Mouse (Mus musculus): ENCODE results near the gene Cplx3. TPM values are rescaled to one million over a fixed set of nuclear protein-coding genes. Genes with fewer than 3 reads are reported as not detected.

Gene Cplx3
- polyA plus RNA-seq, 1 experiment from 2014 or later, result not detected

DNA sequence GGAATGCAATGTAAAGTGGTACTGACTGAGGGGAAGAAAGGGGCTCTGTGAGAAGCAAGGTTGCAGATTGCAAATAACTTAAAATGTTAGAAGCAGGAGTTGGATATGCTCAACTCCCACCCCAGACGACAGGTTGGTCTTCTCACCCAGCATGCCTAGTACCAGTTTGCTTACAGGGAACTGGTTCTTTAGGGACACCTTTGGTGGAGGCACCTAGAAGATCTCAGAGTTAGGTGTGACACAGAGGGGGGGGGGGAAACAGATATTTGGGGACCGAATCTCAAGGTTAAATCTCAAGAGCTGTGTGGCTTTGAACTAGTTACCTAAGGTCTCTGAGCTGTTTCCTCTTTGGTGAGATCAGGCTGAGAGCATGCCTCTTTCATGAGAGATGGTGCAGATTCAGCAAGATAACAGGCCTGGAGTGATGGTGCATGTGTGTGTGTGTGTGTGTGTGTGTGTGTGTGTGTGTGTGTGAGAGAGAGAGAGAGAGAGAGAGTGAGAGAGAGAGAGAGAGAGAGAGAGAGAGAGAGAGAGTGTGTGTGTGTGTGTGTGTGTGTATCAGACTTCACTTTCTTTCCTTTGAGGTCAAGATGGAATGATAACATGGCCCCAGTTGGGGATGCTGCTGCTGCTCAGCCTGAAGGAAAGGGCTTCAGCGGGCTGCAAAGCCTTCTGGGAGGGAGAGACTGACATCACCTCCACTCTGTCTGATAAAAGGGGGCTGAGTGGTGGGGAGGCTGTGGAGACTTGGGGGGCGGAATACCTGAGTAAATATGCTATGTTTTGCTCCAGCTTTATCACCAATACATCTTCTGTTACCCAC lies 41.4 kb upstream of the Cplx3 start:
- Histone ChIP-seq H3K27me3 (ENCODE audit: control insufficient read depth, insufficient read depth, low read depth, low read length) (no peaks in the 10 kb centered on the region), H3K9ac (ENCODE audit: low read length) (no peak overlapping the region), H3K4me1 (replicated peaks; ENCODE audit: control insufficient read depth, insufficient read depth, low read length) (peaks cover 26% of the 10 kb centered on the region), H3K36me3 (ENCODE audit: control insufficient read depth, insufficient read depth, low read length) (no peaks in the 10 kb centered on the region), H3K4me2 (ENCODE audit: low read depth, low read length) (no peak overlapping the region), H3K9me3 (ENCODE audit: control insufficient read depth, low read length) (no peaks in the 10 kb centered on the region), H3K27ac (ENCODE audit: low read length) (no peak overlapping the region), H3K4me3 (ENCODE audit: low read length) (no peak overlapping the region)
- 57% methylated on average over 4 of the region's 4 CpGs for WGBS
- no peak for ATAC-seq (ENCODE audit: low read depth)

GRCm38 (mm10) chr9:57646551-57647103 lies 40.5 kb upstream of the Cplx3 start:
- H3K4me3 ChIP-seq (ENCODE audit: low read length), result no peak overlapping the region
- H3K27me3 ChIP-seq (ENCODE audit: control insufficient read depth, insufficient read depth, low read depth, low read length), result no peaks in the 10 kb centered on the region
- no peaks in the 10 kb centered on the region for H3K9me3 ChIP-seq (ENCODE audit: control insufficient read depth, low read length)
- 73% methylated on average over 12 of the region's 12 CpGs for WGBS
- H3K27ac ChIP-seq (ENCODE audit: low read length), result no peak overlapping the region
- H3K4me1 ChIP-seq (replicated peaks; ENCODE audit: control insufficient read depth, insufficient read depth, low read length), result peaks cover 26% of the 10 kb centered on the region
- no peak for ATAC-seq (ENCODE audit: low read depth)
- no peak overlapping the region for H3K9ac ChIP-seq (ENCODE audit: low read length)
- peaks cover 2% of the 10 kb centered on the region for H3K36me3 ChIP-seq (ENCODE audit: control insufficient read depth, insufficient read depth, low read length)
- no peak overlapping the region for H3K4me2 ChIP-seq (ENCODE audit: low read depth, low read length)

GRCm38 (mm10) chr9:57644944-57645893 lies 39.1 kb upstream of the Cplx3 start:
- peak overlapping the region; percentile 100 for H3K9ac ChIP-seq (ENCODE audit: low read length)
- peak overlapping the region; percentile 89 for H3K4me2 ChIP-seq (ENCODE audit: low read depth, low read length)
- no peaks in the 10 kb centered on the region for H3K27me3 ChIP-seq (ENCODE audit: control insufficient read depth, insufficient read depth, low read depth, low read length)
- 0% methylated on average over 64 of the region's 85 CpGs for WGBS
- peak overlapping the region; percentile 97 for H3K27ac ChIP-seq (ENCODE audit: low read length)
- peaks cover 5% of the 10 kb centered on the region for H3K36me3 ChIP-seq (ENCODE audit: control insufficient read depth, insufficient read depth, low read length)
- H3K4me1 ChIP-seq (replicated peaks; ENCODE audit: control insufficient read depth, insufficient read depth, low read length), result peaks cover 37% of the 10 kb centered on the region
- H3K4me3 ChIP-seq (ENCODE audit: low read length), result peak overlapping the region; percentile 91
- ATAC-seq (ENCODE audit: low read depth), result peak; percentile 88
- no peaks in the 10 kb centered on the region for H3K9me3 ChIP-seq (ENCODE audit: control insufficient read depth, low read length)

DNA sequence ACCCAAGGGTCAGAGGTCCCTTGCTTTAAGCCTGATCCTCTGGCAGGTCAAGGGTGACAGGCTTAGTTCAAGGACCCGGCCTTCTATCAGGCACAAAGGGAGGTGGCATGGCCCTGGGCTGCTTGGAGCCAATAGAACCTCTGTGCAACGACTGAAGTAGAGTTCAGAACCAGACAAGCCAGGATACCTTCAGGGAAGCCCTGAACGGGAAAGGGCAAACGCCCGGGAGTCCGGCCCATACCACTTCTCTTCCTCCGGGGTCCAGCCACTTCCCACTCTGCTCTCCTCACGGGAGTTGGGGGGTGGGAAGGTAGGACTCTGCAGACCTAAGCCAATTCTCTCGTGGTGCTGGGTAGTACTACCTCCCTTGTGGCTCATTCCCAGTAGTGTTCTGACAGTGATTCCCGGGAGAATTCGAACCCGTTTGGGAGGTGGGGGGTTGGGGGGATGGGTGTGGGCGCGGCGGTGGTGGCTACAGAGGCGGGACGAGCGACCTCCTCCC lies 38.4 kb upstream of the Cplx3 start:
- H3K27me3 ChIP-seq (ENCODE audit: control insufficient read depth, insufficient read depth, low read depth, low read length), result no peaks in the 10 kb centered on the region
- 0% methylated on average over 18 of the region's 18 CpGs for WGBS
- ATAC-seq (ENCODE audit: low read depth), result peak; percentile 0; the same call in 1 of the 2 replicates
- peak overlapping the region; percentile 89 for H3K4me2 ChIP-seq (ENCODE audit: low read depth, low read length)
- peaks cover 5% of the 10 kb centered on the region for H3K36me3 ChIP-seq (ENCODE audit: control insufficient read depth, insufficient read depth, low read length)
- peak overlapping the region; percentile 97 for H3K27ac ChIP-seq (ENCODE audit: low read length)
- H3K4me3 ChIP-seq (ENCODE audit: low read length), result peak overlapping the region; percentile 91
- no peaks in the 10 kb centered on the region for H3K9me3 ChIP-seq (ENCODE audit: control insufficient read depth, low read length)
- peaks cover 44% of the 10 kb centered on the region for H3K4me1 ChIP-seq (replicated peaks; ENCODE audit: control insufficient read depth, insufficient read depth, low read length)
- peak overlapping the region; percentile 100 for H3K9ac ChIP-seq (ENCODE audit: low read length)

DNA sequence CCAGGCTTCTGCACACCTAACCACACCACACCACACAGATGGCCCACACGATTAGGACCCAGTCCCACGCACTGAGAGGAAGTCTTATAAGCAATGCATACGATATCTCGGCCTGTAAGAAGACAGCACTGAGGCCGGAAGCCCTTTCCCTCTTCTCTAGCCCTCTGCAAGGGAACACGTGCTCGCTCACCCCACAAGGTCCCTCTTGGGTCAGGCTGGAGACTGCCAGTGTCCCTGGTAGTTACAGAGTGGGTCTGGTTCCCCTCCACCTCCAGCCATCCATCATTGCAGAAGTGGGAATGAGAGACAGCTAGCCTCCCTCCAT lies 37.7 kb upstream of the Cplx3 start:
- Histone ChIP-seq H3K9me3 (ENCODE audit: control insufficient read depth, low read length) (no peaks in the 10 kb centered on the region), H3K4me1 (replicated peaks; ENCODE audit: control insufficient read depth, insufficient read depth, low read length) (peaks cover 51% of the 10 kb centered on the region), H3K27me3 (ENCODE audit: control insufficient read depth, insufficient read depth, low read depth, low read length) (no peaks in the 10 kb centered on the region), H3K4me3 (ENCODE audit: low read length) (peak overlapping the region; percentile 91), H3K9ac (ENCODE audit: low read length) (peak overlapping the region; percentile 100), H3K27ac (ENCODE audit: low read length) (no peak overlapping the region), H3K36me3 (ENCODE audit: control insufficient read depth, insufficient read depth, low read length) (peaks cover 5% of the 10 kb centered on the region), H3K4me2 (ENCODE audit: low read depth, low read length) (peak overlapping the region; percentile 89)
- 29% methylated on average over 7 of the region's 7 CpGs for WGBS
- no peak for ATAC-seq (ENCODE audit: low read depth)

- Histone ChIP-seq H3K36me3 (ENCODE audit: control insufficient read depth, insufficient read depth, low read length) (peaks cover 5% of the 10 kb centered on the region), H3K27me3 (ENCODE audit: control insufficient read depth, insufficient read depth, low read depth, low read length) (no peaks in the 10 kb centered on the region), H3K9ac (ENCODE audit: low read length) (peak overlapping the region; percentile 100), H3K4me2 (ENCODE audit: low read depth, low read length) (peak overlapping the region; percentile 89), H3K9me3 (ENCODE audit: control insufficient read depth, low read length) (no peaks in the 10 kb centered on the region), H3K4me1 (replicated peaks; ENCODE audit: control insufficient read depth, insufficient read depth, low read length) (peaks cover 56% of the 10 kb centered on the region), H3K27ac (ENCODE audit: low read length) (no peak overlapping the region), H3K4me3 (ENCODE audit: low read length) (peak overlapping the region; percentile 91)
- no peak for ATAC-seq (ENCODE audit: low read depth)
- 67% methylated on average over 9 of the region's 9 CpGs for WGBS
Measured at GRCm38 (mm10) chr9:57643169-57643855, 37.2 kb upstream of the Cplx3 start.

DNA sequence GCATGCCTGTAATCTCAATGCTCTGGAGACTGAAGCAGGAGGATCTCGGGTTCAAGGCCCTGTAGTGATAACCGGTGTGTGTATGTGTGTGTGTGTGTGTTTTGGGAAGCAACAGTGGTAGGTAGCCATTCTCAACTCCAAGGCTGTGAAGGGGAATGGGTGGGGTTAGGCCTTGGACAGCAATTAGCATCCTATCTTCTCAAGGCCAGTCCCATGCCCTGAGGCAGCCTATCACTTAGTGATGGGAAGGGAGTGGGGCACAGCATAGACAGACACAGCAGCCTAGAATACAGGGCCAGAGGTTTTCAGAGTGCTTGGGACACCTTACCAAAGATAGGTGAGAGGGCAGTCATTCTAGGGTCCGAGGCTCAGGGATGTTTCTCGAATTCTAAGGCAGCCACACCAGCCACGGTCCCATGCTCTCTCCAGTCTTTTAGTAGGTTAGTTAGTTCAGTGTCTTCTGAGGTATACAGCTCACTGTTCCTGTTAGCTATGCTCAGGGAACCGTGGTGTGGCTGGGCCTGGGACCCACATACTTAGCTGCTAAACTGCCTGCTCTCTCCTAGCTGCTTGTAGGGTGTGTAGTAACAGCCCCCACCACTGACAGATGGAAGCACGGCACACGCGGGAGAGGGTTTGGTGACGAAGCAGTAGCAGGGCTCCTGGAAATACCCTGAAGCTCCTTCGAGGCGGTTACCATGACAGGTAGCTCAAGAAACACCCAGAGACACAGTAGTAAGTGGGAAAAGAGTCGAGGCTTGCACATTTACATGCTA lies 35.9 kb upstream of the Cplx3 start:
- ATAC-seq (ENCODE audit: low read depth), result no peak
- H3K4me2 ChIP-seq (ENCODE audit: low read depth, low read length), result no peak overlapping the region
- 82% methylated on average over 13 of the region's 13 CpGs for WGBS

DNA sequence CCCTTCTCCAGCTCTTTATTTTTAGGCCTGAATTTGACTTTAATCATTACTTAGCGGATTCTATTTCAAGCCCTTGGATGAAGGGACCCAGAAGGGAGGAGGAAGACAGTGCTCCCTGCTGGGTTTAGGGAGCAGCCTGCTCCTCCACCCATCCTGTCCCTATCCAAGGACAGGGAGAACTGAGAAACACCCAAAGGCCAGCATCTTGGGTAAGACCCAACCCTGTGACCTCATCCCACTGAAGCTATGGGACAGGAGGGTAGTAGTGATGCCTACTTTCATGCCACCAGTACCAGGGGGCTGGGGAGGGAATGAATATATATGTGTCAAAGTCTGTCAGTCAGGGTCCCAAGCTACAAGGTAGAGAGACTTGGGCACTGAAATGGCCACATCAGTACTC lies 34.9 kb upstream of the Cplx3 start:
- WGBS, result 84% methylated on average over 1 of the region's 1 CpGs
- no peaks in the 10 kb centered on the region for H3K9me3 ChIP-seq (ENCODE audit: control insufficient read depth, low read length)
- H3K4me1 ChIP-seq (replicated peaks; ENCODE audit: control insufficient read depth, insufficient read depth, low read length), result peaks cover 70% of the 10 kb centered on the region
- H3K4me3 ChIP-seq (ENCODE audit: low read length), result no peak overlapping the region
- no peak for ATAC-seq (ENCODE audit: low read depth)
- peak overlapping the region; percentile 95; the same call in 1 of the 2 replicates for H3K27ac ChIP-seq (ENCODE audit: low read length)
- H3K27me3 ChIP-seq (ENCODE audit: control insufficient read depth, insufficient read depth, low read depth, low read length), result no peaks in the 10 kb centered on the region
- H3K36me3 ChIP-seq (ENCODE audit: control insufficient read depth, insufficient read depth, low read length), result peaks cover 5% of the 10 kb centered on the region
- H3K4me2 ChIP-seq (ENCODE audit: low read depth, low read length), result peak overlapping the region; percentile 45; the same call in 1 of the 2 replicates
- peak overlapping the region; percentile 46; the same call in 1 of the 2 replicates for H3K9ac ChIP-seq (ENCODE audit: low read length)

More for the DNA sequence above, 35.9 kb upstream of the Cplx3 start:
- no peak overlapping the region for H3K4me3 ChIP-seq (ENCODE audit: low read length)
- H3K9me3 ChIP-seq (ENCODE audit: control insufficient read depth, low read length), result no peaks in the 10 kb centered on the region
- peaks cover 5% of the 10 kb centered on the region for H3K36me3 ChIP-seq (ENCODE audit: control insufficient read depth, insufficient read depth, low read length)
- H3K4me1 ChIP-seq (replicated peaks; ENCODE audit: control insufficient read depth, insufficient read depth, low read length), result peaks cover 69% of the 10 kb centered on the region
- no peak overlapping the region for H3K27ac ChIP-seq (ENCODE audit: low read length)
- H3K9ac ChIP-seq (ENCODE audit: low read length), result no peak overlapping the region
- H3K27me3 ChIP-seq (ENCODE audit: control insufficient read depth, insufficient read depth, low read depth, low read length), result no peaks in the 10 kb centered on the region
